Mouse (Mus musculus) stomach, postnatal 0 days (tissue): Measurements from ENCODE around the gene Tceal7.

Experiments used
- CTCF ChIP-seq: IDR thresholded peaks from 2 replicates; pipeline ENCODE4 v1.5.1; 2016; ENCODE audit warnings: antibody characterized with exemption, low read depth, mild to moderate bottlenecking, moderate library complexity
- EP300 ChIP-seq: optimal IDR thresholded peaks from 2 replicates; pipeline ENCODE3; 2016; ENCODE audit warnings: antibody characterized with exemption

- no peak for TF ChIP-seq CTCF
- TF ChIP-seq EP300 = no peak
Observed at GRCm38 (mm10) chrX:136244574-136245229, 30.1 kb downstream of the Tceal7 start, which contains the start of gene Tceal9.
